Mouse (Mus musculus): ENCODE measurements around the gene Rnaset2b. TPM values are rescaled to one million over a fixed set of nuclear protein-coding genes. Genes with fewer than 3 reads are reported as not detected.
"Not testable (repeated sequence)": the region's sequence is repeated elsewhere in the genome, so short reads cannot be mapped to it uniquely, and the experiment has no call there.

Gene Rnaset2b
- polyA plus RNA-seq, 1 experiment from 2014 or later = 161 TPM

DNA sequence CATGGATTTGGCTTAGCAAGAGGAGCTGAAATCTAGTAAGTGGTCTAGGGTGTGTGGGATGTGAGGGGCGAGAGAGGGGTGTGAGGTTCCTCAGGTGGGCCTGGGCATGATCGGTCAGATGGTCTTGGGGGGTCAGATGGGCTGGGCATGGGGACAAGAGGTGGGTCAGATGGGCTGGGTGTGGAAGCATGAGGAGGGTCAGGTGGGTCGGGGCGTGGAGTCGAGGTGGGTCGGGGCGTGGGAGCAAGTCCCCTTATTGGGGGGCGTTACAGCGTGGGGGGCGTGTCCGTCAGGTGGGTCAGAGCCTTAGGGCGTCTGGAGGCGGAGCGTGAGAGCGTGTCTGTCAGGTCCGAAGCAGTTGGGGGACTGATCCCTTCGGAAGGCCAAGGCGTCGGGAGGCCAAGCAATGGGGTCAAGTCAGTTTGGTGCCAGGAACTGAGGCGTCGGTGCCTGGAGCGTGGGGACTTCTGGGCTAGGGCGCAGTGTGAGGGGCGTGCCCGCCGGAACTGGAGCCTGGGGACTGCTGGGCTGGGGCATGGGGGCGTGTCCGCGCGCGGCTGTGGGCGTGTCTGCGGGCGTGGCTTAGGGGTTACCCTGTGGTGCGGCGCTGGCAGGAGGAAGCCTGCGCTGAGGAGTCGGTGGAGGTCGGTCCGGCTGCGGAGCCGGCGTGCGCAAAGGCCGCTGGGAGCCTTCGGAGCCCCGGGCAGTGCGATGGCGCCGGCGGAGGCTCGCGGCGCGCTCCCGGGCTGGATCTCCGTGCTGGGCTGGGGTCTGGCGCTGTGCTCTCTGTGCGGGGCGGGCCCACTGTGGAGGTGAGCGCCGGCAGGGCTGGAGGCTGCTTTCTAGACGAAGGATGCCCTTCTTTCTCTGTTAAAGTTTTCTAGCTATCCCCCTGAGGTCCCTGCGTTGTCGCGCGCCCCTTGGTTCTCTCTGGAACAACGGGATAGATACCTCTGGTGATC lies 8.1 kb downstream of the Rnaset2b start, which contains the start of gene Gm49721:
Gene Gm49721, plus strand, starts transcription at position 618 of the 962 bp plus-strand sequence.
- H3K4me1 ChIP-seq (ENCODE audit: insufficient read depth); H3K36me3 ChIP-seq (replicated peaks; ENCODE audit: insufficient read depth, low read length); H3K9me3 ChIP-seq (ENCODE audit: low read length); H3K27me3 ChIP-seq (ENCODE audit: insufficient read depth, low read length): not testable (repeated sequence)
- 2% methylated on average over 30 of the region's 68 CpGs for WGBS (ENCODE audit: insufficient replicate concordance)
- Histone ChIP-seq H3K9ac (replicated peaks) (peak within 1 kb of the TSS; percentile 80), H3K4me2 (ENCODE audit: low read depth, low read length) (peak within 1 kb of the TSS; percentile 68), H3K27ac (ENCODE audit: low read depth) (peak within 1 kb of the TSS; percentile 82), H3K4me3 (ENCODE audit: low read depth, low read length) (peak within 1 kb of the TSS; percentile 64)
- ATAC-seq (peak; percentile 99), DNase-seq (peak; percentile 32)

DNA sequence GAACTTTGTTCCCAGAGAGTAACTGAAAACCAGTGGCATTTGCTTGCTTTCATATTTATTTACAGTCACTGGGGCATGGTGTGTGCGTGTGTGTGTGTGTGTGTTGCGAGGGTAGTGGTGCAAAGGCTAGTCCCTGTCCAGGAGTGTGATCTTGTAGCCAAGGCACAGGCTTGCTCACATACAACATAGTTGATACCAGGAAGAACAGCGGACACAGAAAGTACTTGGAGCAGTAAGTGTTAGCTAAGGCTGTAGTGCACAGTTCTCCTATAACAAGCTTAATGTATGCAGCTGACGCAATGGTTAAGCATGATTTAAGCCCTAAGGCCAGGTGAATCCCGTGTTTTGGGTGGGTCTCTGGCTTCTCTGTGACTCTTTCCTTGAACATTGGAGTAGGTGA lies 8.9 kb downstream of the Rnaset2b start:
- Histone ChIP-seq H3K4me3 (ENCODE audit: low read depth, low read length) (peak overlapping the region; percentile 64), H3K27ac (ENCODE audit: low read depth) (peak overlapping the region; percentile 82; the same call in 1 of the 2 replicates), H3K4me2 (ENCODE audit: low read depth, low read length) (peak overlapping the region; percentile 68), H3K9ac (replicated peaks) (peak overlapping the region; percentile 80; the same call in 1 of the 2 replicates)
- not testable (repeated sequence) for H3K36me3 ChIP-seq (replicated peaks; ENCODE audit: insufficient read depth, low read length); H3K9me3 ChIP-seq (ENCODE audit: low read length); H3K4me1 ChIP-seq (ENCODE audit: insufficient read depth); DNase-seq; ATAC-seq; H3K27me3 ChIP-seq (ENCODE audit: insufficient read depth, low read length)
- WGBS (ENCODE audit: insufficient replicate concordance) = 8% methylated on average over 4 of the region's 5 CpGs

DNA sequence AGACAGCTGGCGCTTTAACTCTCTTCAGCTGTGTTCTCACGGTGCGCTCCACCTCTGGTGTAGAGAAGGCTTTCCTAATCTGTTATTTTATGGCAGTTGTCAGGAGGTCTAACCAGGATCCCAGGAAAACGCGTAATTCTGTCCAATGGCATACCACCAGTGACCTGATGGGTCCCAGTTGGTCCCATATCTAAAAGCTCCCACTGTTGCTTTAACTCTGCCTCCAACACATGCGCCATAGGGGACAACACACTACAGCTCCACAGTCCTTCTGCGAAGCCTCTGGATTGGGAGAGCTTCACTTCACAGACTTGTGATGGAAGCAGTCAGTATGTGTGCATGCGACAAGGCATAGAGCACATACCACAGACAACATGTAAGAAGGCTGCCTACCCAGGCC lies 9.7 kb downstream of the Rnaset2b start:
- not testable (repeated sequence) for H3K27me3 ChIP-seq (ENCODE audit: insufficient read depth, low read length); H3K4me1 ChIP-seq (ENCODE audit: insufficient read depth); H3K36me3 ChIP-seq (replicated peaks; ENCODE audit: insufficient read depth, low read length); H3K9ac ChIP-seq (replicated peaks); DNase-seq; ATAC-seq; H3K27ac ChIP-seq (ENCODE audit: low read depth); H3K9me3 ChIP-seq (ENCODE audit: low read length); H3K4me2 ChIP-seq (ENCODE audit: low read depth, low read length); H3K4me3 ChIP-seq (ENCODE audit: low read depth, low read length)
- 92% methylated on average over 5 of the region's 8 CpGs for WGBS (ENCODE audit: insufficient replicate concordance)

DNA sequence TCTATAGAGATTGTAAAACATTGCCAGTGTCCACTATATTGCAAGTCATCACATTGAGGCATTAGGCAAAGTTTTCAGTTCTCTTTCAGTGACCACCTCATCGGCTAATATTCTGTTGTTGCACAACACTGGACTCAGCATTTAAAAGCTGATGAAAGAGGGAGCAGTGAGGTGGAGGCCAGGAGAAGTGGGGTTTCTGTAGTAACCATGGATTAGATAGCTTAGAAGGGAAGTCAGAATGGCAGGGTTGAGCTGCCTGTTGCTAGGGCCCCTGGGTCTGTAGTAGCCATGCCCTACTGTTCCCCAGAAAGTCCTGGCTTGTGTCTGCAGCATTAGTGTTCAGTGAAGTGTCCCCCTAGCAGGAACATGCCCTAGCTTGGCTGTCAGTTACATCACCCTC lies 15.7 kb downstream of the Rnaset2b start:
- not testable (repeated sequence) for H3K4me3 ChIP-seq (ENCODE audit: low read depth, low read length); H3K9me3 ChIP-seq (ENCODE audit: low read length); H3K36me3 ChIP-seq (replicated peaks; ENCODE audit: insufficient read depth, low read length); H3K9ac ChIP-seq (replicated peaks); H3K4me2 ChIP-seq (ENCODE audit: low read depth, low read length); DNase-seq; H3K27ac ChIP-seq (ENCODE audit: low read depth); ATAC-seq; H3K27me3 ChIP-seq (ENCODE audit: insufficient read depth, low read length); H3K4me1 ChIP-seq (ENCODE audit: insufficient read depth)
- 62% methylated on average over 1 of the region's 1 CpGs for WGBS (ENCODE audit: insufficient replicate concordance)

DNA sequence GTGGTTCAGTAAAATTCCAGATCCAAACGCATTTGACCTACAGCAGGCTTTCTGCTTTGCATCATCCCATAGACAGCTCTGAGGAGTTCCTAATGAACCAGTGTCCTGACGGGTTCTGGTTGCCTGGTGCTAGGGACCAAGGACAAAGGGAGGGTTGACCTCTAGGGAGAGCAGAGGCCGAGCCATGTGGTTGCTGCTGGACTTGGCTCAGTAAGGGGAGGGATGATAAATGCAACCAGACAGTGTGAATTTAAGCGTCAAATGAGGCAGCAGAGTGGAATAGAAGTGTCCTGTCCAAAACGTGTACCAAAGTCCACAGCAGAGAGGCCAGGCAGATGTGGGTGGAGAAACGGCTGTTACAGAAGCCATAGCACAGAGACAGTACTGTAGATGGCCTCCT lies 25.1 kb downstream of the Rnaset2b start:
- H3K4me1 ChIP-seq (ENCODE audit: insufficient read depth); H3K4me2 ChIP-seq (ENCODE audit: low read depth, low read length); H3K27me3 ChIP-seq (ENCODE audit: insufficient read depth, low read length); H3K4me3 ChIP-seq (ENCODE audit: low read depth, low read length); H3K36me3 ChIP-seq (replicated peaks; ENCODE audit: insufficient read depth, low read length); H3K9ac ChIP-seq (replicated peaks); H3K27ac ChIP-seq (ENCODE audit: low read depth); H3K9me3 ChIP-seq (ENCODE audit: low read length); DNase-seq: not testable (repeated sequence)
- WGBS (ENCODE audit: insufficient replicate concordance) = no CpG with 5 or more reads among the region's 6 CpGs
- ATAC-seq = peak; percentile 25; the same call in 1 of the 2 replicates

DNA sequence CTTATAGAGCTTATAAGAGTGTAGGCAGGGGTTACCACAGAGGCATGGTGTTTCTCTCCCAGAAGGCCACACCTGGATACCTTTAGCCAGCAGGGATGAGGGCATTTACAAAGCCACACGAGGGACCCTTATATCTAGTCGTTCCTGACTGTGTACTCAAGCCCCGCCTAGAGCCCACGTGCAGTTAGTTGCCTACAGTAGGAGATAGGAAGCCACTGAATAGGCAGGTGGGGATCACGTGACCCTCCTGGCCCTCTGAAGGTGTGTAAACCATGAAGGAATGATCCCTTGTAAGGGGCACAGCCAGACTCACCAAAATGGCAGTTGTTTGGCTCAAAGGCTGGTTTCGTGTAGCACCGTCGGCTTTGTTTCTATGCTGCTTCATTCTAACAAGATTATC lies 26.4 kb downstream of the Rnaset2b start:
- H3K9me3 ChIP-seq (ENCODE audit: low read length); H3K4me3 ChIP-seq (ENCODE audit: low read depth, low read length); H3K27me3 ChIP-seq (ENCODE audit: insufficient read depth, low read length); H3K4me2 ChIP-seq (ENCODE audit: low read depth, low read length); DNase-seq; H3K4me1 ChIP-seq (ENCODE audit: insufficient read depth); ATAC-seq; H3K9ac ChIP-seq (replicated peaks); H3K36me3 ChIP-seq (replicated peaks; ENCODE audit: insufficient read depth, low read length); H3K27ac ChIP-seq (ENCODE audit: low read depth): not testable (repeated sequence)
- WGBS (ENCODE audit: insufficient replicate concordance) = 77% methylated on average over 8 of the region's 8 CpGs

DNA sequence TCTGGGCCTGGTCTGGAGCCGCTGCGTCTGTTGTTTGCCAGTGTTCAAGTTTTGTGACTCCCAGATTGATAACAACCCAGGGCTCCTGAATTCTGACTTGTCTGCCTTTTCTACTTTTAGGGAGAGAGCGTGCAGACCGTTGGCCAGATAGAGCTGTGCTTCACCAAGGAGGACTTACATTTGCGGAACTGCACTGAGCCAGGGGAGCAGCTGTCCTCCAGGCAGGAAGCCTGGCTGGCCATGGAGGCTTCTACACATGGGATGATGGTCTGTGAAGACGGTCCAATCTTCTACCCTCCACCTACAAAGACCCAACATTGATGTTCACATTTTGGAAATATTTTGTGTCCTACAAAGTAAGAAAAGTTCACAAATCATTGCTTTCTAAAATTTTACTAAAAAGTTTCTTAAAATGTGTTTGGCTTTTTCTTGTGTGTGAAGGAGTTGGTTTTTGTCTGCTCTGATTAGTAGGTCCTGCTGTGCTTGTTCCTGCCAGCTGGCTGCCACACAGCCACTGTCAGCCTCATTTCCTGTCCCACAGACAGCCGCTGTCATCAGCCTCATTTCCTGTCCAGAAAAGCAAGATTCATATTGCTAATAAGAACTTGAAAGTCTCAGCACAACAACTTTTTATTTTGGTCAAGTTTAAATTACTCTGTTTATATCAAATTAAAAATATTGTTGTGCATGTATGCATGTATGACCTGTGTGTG lies 27.5 kb downstream of the Rnaset2b start:
- H3K27me3 ChIP-seq (ENCODE audit: insufficient read depth, low read length); ATAC-seq; H3K9ac ChIP-seq (replicated peaks); H3K36me3 ChIP-seq (replicated peaks; ENCODE audit: insufficient read depth, low read length); DNase-seq; H3K4me1 ChIP-seq (ENCODE audit: insufficient read depth); H3K9me3 ChIP-seq (ENCODE audit: low read length); H3K27ac ChIP-seq (ENCODE audit: low read depth); H3K4me2 ChIP-seq (ENCODE audit: low read depth, low read length); H3K4me3 ChIP-seq (ENCODE audit: low read depth, low read length): not testable (repeated sequence)
- no CpG with 5 or more reads among the region's 7 CpGs for WGBS (ENCODE audit: insufficient replicate concordance)

DNA sequence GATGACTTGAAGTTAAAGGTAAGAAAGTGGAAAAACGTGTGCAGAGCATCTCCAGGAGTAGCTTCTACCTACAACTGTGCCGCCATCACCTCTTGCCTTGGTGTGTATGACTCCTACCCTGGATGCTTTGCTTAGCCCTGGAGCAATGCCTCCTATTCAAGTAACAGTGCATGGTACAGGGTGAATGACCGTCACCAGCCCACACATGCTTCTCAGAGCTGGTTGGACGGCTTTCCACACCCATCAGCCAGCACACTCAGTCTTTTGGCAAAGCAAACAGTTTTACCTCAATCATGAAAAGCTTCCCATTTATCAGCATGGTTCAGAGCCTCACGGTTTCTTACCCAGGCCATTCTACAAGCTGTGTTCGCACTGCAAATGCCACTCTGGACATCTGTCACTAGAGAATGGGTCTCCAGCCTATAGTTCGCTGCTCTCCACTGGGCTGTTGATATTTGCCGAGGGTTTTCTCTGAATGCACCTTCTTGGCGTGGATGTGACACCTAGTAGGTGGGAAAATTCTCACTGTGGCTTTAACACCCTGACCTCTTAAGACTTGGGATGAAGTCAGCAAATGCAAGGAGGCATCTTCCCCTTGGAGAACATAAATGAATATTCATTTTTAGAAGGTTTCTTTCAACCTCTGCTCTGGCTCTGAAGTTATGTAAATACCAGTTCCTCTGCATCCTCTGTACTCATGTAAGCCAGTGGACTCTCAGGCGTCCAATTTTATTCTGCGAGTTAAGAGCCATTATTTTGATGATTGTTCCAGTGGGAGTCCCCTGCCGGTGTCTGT lies 31.6 kb downstream of the Rnaset2b start:
- H3K9ac ChIP-seq (replicated peaks); H3K9me3 ChIP-seq (ENCODE audit: low read length); H3K27ac ChIP-seq (ENCODE audit: low read depth); H3K4me2 ChIP-seq (ENCODE audit: low read depth, low read length); ATAC-seq; H3K27me3 ChIP-seq (ENCODE audit: insufficient read depth, low read length); H3K36me3 ChIP-seq (replicated peaks; ENCODE audit: insufficient read depth, low read length); DNase-seq; H3K4me3 ChIP-seq (ENCODE audit: low read depth, low read length); H3K4me1 ChIP-seq (ENCODE audit: insufficient read depth): not testable (repeated sequence)
- WGBS (ENCODE audit: insufficient replicate concordance) = 73% methylated on average over 8 of the region's 12 CpGs

DNA sequence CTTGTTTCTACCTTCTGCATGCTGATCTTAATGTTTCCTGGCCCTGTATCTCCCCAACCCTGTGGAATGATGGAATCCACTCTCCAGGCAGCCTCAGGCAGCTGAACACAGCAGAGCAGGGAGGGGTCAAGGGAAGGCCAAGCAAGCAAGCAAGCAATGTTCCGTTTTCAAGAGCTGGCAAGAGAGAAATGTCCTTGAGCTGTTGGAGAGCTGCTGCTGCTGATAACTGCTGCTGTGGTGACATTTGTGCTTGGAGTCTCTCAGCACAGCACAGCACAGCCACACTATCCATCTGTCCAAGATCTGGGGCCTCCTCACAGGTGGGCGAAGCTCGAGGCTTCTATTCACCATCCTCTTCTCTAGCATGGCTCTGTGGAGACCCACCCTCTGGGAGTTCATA lies 33.0 kb downstream of the Rnaset2b start:
- no CpG with 5 or more reads among the region's 3 CpGs for WGBS (ENCODE audit: insufficient replicate concordance)
- not testable (repeated sequence) for H3K36me3 ChIP-seq (replicated peaks; ENCODE audit: insufficient read depth, low read length); H3K27ac ChIP-seq (ENCODE audit: low read depth); DNase-seq; ATAC-seq; H3K4me1 ChIP-seq (ENCODE audit: insufficient read depth); H3K4me2 ChIP-seq (ENCODE audit: low read depth, low read length); H3K27me3 ChIP-seq (ENCODE audit: insufficient read depth, low read length); H3K9ac ChIP-seq (replicated peaks); H3K9me3 ChIP-seq (ENCODE audit: low read length); H3K4me3 ChIP-seq (ENCODE audit: low read depth, low read length)
